Mouse (Mus musculus) megakaryocyte, adult 5-6 weeks (primary cell): ENCODE results near the gene Slc17a3. TPM values are rescaled to one million over a fixed set of nuclear protein-coding genes. Genes with fewer than 3 reads are reported as not detected.
A peak's percentile ranks its signal among the peaks of the same experiment; 100 is the strongest.

ENCODE experiments used
- ATAC-seq: 2 replicates; pipeline ENCODE4 v1.8.0; 2016; ENCODE audit warnings: mild to moderate bottlenecking, inconsistent platforms; ENCODE audit not compliant: poor library complexity, severe bottlenecking
- total RNA-seq, 2 experiments: library from RNA; stranded (forward) in 1 of 2; stranded (reverse) in 1 of 2; fragments of 153-499, 151-499 nt in 1 of 2; fragments of 221-1000, 200-1000 nt in 1 of 2; gene quantifications; 2 replicates each; pipeline versions ENCODE4 v1.2.3 to v1.2.4; 2015 to 2017

Gene Slc17a3
- not detected in 2 replicates for total RNA-seq (2015)
- not detected in 2 replicates for total RNA-seq (2017)

DNA sequence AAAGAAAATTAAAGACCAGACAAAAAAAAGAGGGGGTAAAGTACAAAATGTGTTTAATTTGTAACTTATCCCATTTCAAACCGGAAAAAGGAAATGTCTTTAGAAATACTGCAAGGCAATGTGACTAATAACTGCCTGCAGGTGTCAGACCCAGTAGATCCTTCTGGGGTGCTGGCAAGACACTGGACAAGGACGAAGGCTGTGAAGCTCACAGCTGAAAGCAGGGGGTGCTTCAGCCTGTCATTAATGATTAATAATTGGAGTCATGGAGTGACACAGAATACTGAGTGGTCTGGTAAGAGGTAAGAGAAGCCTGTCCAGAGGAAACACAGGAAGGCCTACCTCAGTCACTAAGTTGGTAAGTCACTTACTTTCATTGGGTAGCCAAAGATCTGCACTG, at the start of gene Slc17a3:
Gene Slc17a3, plus strand, starts transcription at position 127 of the 400 bp plus-strand sequence.
- ATAC-seq = no peak

DNA sequence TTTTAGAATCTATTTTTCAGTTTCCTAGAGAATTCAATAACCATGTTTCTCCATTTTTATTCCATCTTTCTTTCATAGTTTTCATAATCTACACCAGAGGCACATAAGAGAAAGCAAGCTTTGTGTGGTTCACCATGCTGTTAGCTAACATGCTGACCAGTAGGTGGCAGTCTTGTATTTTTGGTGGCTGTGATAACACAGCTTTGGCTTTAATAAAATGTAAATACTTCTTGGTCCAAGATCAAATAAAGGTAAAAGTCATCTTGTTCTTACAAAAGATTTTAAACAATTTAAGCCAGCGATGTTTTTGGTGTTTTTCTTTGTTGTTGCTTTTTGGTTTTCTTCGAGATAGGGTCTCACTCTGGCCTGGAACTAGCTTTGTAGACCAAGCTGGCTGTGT, 46.7 kb upstream of the Slc17a3 start:
- 0 out of 2 replicates have a peak, but pooled peaks have one; percentile 51 for ATAC-seq

DNA sequence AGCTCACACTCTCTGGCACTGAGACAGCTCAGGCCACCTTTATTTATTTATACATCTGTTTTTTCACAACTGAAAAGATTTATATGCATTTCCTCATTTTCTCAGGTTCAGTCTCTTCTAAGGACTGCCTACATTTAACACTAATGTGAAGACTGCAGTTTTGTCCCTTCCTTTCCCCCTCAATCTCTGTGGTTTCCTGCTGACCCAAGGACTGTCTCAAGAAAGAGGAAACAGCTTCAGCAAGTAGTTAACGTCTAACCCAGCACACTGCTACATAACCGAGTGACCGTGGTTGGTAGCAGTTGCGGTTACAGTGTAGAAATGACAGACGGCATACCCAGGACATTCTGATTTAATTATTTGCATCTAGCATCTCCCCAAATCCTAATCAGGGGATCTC, 39.8 kb upstream of the Slc17a3 start:
- ATAC-seq = peak; percentile 98

DNA sequence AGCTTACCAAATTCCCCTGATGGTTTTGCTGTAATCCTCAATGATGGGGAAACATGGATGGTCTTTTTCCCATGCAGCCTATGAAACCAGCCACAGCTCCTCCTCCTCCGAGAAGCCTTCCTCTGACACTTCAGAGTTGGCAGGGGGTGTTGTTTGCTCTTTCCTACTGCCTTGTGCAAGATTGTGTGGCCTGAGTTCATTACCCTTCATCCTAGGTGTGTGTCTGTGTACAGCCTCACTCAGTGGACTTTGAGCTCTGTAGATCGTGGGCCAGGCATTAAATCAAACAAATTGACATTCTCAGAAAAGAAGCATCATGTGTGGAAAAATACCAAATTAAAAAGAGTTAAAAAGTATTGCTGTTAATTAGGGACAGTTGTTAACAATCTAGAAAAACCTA, 34.7 kb upstream of the Slc17a3 start:
- no peak for ATAC-seq

DNA sequence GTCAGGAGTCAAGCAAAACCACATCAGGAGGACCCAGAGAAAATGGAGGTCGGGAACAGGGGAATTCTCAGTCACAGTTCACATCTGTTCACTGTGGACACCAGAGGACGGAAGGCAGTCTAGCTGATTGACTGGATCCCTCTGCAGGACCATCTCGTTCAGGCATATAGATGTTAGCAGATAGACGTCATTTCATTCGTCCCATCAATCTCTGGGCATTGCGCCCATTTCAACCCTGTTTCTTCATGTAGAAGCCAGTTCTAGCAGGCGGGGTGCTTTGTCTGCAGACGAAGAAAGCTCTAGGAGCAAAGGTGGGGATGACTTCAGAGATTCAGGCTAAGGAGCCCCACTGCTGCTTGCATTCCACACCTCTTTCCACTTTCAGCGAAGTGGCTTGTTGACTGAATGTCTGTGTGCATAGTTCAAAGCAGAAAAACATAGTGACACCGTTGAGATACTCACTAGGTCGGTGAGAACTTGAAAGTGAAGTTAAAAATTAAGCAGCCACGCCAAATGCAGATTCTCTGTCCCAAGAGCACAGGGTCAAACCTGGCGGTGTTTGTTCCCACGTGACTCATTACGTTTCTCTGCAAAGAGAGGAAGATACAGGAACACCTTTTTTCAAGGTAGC, 32.7 kb upstream of the Slc17a3 start, which contains the start of gene Slc17a2:
Gene Slc17a2, plus strand, starts transcription at position 572 of the 631 bp plus-strand sequence.
- ATAC-seq = no peak

DNA sequence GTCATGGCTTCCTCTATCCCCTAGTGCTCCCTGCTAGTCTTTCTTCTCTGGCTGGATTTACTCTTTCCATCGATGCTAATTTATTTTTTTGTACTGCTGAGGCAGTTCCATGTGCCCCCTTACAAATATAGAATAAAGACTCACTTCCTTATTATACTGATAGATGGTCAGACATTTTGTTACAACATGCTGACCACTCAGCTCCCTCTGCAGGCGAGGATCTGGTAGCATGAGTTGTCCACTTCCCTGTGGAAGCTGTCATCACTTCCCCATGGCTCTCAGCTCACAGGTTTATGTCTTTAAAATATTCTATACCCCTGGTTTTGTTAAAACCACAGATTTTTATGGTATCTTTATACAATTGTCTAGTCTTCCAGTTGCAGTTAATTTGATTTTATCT, 23.1 kb upstream of the Slc17a3 start:
- peak; percentile 96 for ATAC-seq

DNA sequence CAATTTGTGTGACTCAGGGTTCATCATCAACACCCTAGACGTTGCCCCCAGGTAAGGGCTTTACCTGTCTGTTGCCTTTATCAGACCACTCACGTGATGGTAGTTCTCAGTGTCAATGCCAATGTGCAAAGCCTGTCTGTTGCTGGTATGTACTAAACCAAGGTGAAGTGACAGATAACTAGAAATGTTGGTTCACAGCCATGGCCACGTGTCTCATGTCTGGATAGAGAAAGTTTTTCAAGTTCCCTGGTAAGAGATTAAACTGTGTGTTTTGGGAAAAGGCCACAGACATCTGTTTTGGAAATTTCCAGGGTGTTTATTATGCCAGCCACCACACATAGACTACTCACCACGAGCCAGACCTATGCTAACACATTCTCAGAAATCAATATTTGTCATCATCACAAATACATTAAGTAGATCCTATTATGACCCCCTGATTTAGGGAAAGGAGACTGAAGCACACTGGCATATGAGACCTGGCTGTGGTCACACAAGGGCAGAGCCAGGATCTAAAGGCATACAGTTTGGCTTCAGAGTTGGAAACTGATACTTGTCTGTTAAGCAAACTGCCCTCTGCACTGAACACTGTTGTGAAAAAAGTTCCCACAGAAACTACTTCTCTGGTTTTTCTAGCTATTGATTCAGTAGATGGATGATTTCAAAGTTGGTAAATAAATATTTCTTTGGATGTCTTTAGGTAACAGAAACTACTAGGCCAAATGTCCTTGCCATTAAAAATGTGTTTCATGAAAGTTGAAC, 18.9 kb upstream of the Slc17a3 start:
- no peak for ATAC-seq

DNA sequence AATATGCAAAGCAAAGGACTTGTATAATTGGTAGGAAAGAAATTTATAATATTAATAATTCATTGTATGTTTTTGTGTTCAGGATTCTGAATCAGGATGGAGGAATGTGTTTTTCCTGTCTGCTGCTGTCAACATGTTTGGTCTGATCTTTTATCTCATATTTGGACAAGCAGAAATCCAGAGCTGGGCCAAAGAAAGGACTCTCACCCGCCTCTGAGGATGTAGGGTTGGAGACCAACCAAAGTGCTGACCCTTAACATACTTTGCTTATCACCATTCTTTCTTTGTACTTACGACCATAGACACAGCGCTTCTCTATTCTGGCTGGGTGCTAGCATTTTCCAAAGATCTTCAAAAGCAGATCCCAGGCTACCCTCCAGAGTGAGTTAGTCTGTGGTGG, 17.0 kb upstream of the Slc17a3 start:
- ATAC-seq = no peak

DNA sequence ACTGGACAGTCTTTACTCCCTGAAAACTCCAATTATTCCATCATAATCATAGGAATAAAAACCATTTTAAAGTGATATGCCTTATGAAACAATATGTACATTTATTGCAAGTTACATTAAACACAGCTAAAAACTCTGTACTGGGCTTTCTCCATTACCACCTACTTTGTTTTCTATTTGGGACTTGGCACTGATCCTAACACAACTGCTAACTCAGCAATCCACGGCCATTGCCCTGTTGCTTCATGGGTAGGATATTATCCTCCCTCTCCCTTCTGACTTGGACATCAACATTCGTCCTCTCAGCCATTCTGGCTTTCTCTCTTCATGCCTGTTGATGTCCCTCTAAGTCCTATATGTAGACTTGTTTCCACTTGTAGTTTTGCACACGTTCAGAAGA, 12.6 kb upstream of the Slc17a3 start:
- ATAC-seq = no peak

DNA sequence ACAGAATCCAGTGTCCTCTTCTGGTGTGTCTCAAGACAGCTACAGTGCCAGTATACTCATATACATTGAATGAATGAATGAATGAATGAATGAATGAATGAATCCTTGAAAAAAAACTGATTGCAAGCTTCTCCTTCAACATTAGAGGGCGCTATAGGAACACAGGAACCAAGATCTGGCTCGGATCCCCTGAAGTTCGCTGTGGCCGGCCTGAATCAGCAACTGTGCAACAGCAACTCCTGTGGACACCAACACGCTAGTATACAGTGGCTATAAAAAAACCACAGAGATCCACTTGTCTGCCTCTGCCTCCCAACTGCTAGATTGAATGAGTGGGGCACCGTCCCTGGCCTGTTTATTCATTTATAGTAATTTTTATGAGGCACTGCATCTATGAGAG, 6.2 kb upstream of the Slc17a3 start:
- ATAC-seq = peak; percentile 45; the same call in 1 of the 2 replicates

DNA sequence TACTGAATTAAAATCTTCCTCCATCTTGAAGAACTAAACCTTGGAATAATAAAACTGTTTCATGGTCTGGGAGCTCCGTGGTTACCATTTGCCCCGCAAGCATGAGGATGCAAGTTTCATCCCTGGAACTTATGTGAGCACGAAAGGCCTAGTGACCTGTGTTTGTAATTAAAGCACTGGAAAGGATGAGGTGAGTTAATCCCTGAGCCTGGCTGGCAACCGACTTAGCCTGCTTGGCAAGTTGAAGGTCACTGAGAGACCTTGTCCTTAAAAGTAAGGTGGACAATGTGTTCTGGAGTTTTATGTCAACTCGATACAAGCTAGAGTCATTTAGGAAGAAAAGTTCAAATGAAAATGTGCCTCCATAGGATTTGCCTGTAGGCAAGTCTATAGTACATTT, 4.4 kb upstream of the Slc17a3 start:
- no peak for ATAC-seq

DNA sequence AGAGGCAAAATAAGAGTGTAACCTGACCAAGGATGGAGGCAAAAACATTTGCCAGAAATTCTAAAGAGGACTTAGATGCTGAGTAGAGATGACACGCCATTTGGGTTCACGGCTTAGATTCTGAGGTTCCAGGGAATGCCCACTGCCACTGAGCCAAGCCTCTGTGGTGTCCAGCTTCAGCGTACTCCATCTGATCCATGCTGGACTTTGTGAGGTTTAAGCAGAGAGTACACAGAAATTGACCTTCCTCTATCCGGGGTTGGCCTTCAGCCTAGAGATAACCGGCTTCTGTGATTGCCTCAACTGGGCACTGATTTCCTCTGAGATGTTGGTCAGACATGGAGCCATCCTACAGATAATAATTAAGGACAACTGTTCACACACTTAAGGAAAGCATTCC, 2.6 kb upstream of the Slc17a3 start:
- no peak for ATAC-seq

DNA sequence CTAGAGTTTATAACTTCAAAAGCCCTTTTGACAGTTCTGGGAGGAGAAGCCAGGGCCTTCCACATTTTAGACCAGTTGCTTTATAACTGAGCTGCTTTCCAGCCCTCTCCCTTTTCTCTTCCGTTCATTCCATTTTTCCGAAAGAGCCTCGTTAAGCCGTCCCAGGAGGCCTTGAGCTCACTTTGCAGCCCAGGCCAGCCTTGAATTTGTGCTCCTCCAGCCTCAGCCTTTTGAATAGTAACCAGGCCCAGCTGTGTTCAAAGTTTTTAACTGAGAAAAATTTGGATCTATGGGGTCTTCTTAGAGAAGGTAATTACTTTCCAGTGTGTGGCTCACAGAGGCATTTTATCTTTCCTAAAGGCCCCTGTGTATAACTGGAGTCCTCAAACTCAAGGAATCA, 6.6 kb downstream of the Slc17a3 start:
- no peak for ATAC-seq

DNA sequence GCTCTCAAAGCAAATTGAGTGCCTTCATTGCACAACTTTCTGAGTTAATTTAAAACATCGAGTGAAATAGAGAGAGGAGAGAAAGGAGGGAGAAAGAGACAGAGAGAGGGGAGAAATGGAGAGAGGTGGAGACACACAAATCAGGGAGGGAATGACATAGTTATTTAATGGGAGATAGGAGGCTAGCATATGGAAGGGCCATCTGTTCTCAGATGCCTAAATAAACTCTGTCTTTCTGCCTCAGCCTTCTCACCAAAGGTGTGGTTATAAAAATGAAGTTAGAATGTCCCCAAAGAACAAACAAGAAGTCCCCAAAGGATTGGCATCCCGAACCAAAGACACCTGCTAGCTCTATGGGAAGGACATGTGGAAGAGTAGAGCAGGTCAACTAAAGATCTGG, 10.1 kb downstream of the Slc17a3 start:
- no peak for ATAC-seq

DNA sequence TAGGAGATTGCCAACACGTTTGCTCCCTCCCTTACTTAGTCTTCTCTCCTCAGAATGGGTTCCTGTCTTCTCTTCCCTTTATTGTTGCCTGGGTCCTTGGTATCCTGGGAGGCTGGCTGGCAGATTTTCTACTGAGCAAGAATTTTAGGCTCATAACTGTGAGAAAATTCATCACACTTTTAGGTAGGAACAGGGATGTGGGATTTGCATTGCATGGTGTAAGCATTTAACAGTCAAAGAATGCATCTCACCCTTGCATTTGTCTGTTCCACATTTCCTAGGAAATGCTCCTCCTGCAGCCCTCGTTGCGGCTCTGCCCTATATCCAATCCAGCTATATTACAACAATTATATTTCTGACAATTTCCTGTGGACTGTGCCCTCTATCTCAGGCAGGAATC, 17.2 kb downstream of the Slc17a3 start:
- no peak for ATAC-seq

DNA sequence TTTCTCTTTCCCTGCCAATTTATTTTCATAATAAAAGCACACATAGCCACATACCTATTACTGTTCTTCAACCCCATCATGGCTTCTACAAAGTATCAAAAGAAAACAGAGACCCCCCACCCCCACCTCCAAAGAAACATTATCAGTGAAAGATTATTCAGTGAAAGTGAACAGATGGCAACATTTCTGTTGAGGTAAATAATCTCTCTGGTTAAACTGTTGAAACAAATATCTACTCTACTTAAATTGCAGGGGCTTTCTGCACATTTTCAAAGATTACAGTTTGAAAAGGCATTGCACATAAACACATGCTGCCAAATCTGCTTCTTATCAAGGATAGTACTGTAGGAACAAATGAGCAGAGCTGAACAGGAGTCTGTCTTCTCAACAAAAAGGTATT, 22.6 kb downstream of the Slc17a3 start:
- no peak for ATAC-seq

DNA sequence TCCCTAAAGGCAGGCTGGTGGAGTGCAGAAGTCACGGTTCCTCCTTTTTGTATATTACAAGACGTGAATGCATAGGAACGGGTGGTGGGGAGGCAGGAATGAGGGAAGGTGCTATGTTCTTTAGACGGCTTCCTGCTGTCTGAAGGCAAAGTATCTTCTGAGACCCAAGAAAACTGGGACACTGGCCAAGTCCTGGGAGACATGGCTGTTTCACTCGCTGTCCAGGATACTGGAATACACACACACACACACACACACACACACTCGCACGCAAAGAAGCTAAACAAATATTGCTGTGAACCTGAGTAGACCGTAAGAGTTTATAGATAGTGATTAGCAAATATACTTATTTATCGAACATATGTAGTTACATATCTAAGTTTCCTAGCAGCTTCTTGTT, 25.5 kb downstream of the Slc17a3 start:
- no peak for ATAC-seq

DNA sequence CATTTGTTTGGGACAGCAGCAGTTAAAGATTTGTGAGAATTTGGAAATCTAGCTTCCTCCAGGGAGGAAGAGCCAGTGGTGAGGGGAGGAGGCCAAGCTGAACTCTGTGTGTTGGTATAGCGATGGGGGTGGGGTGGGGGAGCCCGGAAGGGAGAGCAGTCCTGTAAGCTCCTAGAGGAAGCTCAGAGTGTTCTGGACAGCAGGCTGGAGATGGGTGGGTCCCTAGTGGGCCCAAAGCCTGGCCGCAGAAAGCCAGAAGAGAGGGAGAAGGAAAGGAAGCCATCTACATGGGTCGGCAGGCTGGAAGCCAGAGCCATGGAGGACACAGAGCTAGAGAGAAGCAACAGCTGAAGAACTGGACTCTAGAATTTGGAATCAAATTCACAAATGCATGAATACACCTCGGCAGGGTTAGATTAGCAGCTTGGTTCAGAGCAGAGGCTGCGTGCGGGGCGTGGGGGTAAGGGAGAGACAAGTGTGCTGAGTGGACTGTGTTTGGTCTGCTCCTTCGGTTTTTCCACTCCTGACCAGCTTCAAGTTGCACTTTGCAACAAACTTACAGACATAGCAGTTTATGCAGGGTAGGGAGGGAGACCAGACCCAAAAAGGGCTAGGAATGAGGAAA, 27.0 kb downstream of the Slc17a3 start:
- no peak for ATAC-seq

DNA sequence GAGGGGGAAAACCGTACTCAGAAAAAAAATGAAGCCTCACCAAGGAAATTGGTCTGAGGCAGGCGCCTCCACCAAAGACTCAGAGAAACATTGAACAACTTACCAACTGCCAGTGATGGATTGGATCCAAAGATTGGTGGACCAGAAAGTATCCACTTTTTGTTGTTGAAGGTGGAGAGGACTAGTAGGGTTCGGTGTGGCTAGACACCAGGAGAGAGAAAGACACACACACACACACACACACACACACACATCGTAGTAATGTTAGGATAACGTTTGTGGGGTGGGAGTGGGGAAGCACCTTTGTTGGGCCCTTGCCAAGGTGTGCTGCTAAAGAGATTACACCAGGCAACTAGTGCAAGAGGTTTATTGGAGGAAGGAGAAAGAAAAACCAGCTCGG, 27.8 kb downstream of the Slc17a3 start:
- ATAC-seq = no peak

DNA sequence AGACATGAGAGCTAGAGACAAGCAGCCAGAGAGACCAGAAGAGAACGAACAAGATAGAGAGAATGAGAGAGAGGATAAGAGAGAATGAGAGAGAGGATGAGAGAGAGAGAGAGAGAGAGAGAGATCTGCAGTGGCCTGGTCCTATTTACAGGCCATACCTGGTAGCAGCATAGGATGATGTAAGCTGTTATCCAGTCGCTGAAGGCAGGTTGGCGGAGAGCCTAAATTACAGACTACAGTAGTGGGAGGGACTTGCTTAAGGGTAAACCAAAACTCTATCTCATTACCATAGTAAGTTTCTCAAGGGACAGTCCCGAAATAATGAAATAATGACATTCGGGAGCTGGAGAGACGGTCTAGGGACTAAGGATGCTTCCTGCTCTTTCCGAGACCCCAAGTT, 28.2 kb downstream of the Slc17a3 start, which contains the start of gene Slc17a1:
Gene Slc17a1, plus strand, starts transcription at position 346 of the 400 bp plus-strand sequence.
- no peak for ATAC-seq

DNA sequence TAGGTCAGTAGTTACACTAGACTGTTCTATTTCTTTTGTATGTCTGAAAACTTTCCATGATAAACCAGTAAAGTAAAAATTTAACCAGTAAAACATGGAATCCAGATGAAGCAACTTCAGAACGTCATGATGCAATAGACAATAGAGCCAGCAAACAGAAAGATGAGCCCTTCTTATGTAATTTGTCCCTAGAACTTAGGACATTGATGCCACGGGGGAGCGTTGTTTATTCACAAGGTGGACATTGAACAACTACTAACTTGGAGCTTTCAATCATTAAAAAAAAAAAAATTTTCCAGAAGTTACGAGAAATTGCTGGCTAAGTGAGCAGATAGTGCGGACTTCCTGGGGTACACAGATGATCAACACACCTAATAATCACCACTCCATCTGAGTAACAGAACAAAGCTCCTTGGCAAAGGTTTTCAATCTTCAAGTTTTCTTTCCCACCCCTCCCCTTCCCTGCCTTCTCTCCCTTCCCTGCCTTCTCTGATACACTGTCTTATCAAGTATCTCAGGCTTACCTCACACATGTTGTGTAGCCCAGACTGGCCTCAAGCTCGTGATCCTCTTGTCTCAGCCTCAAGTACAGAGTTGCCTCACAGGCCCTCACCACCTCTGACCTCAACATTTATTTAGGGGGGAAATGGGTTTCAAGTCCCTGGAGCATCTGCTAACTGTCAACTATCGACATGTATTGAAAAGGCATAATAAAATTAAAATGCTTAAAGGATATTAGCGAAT, 29.7 kb downstream of the Slc17a3 start:
- no peak for ATAC-seq
